Mouse (Mus musculus): ENCODE data around the gene Adssl1.

GRCm38 (mm10) chr12:112672744-112673575 is 53.1 kb downstream of the Adssl1 start:
- no peak; the same call in 1 of the 2 replicates for TF ChIP-seq CTCF (IDR thresholded peaks at IDR 0.05; ENCODE audit: low read depth, low read length)
- no peak for TF ChIP-seq POLR2A (IDR thresholded peaks at IDR 0.05; ENCODE audit: extremely low read depth, insufficient read depth, low read length)
